Mouse (Mus musculus) heart, adult 2 months (tissue): ENCODE data around the gene Odr4.

Experiments used
- EP300 ChIP-seq: fragments of 200-500 bp; IDR thresholded peaks from 2 replicates; pipeline ENCODE4 v1.6.1; 2011; ENCODE audit warnings: low read depth, low read length, control low read depth; ENCODE audit not compliant: insufficient read depth
- POLR2A ChIP-seq: fragments of 200-500 bp; IDR thresholded peaks from 2 replicates; pipeline ENCODE4 v1.6.1; 2011; ENCODE audit warnings: mild to moderate bottlenecking, low read depth, low read length, control low read depth; ENCODE audit not compliant: insufficient read depth

- TF ChIP-seq EP300 (no peak), POLR2A (no peak)
Observed at GRCm38 (mm10) chr1:150403914-150404313, 11.0 kb upstream of the Odr4 start.
